Mouse (Mus musculus) activated CD4-positive, CD25-positive, alpha-beta regulatory T cell, adult 4 months (primary cell): ENCODE measurements around the gene Gm6657. TPM values are rescaled to one million over a fixed set of nuclear protein-coding genes. Genes with fewer than 3 reads are reported as not detected.

Experiments
- ATAC-seq: one replicate; pipeline ENCODE4 v1.8.0; 2017
- polyA plus RNA-seq, 2 experiments: library from polyadenylated mRNA; unstranded; fragments of 100-300 nt; shearing (Covaris generic); gene quantifications; one replicate each; pipeline ENCODE4 v1.2.1; 2017

The Gm6657 gene
- not detected for polyA plus RNA-seq

DNA sequence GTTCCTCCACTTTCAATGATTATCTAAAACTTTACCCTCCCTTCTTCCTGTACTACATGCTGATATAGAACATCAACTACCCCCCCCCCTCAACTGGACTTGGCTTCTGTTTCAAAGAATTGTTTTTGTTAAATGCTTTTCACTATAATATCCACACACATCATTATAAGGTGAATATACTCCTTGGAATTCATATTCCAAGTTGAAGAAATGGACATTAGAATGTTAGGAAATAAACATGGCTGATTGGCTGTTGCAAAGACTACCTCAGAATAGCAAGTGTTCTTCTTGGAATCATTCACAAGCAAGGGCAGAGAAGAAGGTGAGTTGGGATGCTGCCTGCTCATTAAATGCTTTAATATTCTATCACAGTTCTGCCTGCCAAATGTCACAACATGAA is at the start of gene Gm6657:
Gene Gm6657 (plus strand): TSS at position 301 of the 400 bp plus-strand sequence.
- ATAC-seq, result no peak

GRCm38 (mm10) chr12:78153308-78154002 is 40.6 kb upstream of the Gm6657 start:
- ATAC-seq, result no peak

- no peak for ATAC-seq
These were observed 23.9 kb upstream of the Gm6657 start for GRCm38 (mm10) chr12:78170178-78170577.

GRCm38 (mm10) chr12:78173945-78174344 is 20.1 kb upstream of the Gm6657 start:
- ATAC-seq, result no peak

GRCm38 (mm10) chr12:78174671-78175070 is 19.4 kb upstream of the Gm6657 start:
- no peak for ATAC-seq

- ATAC-seq, result no peak
These were observed 12.6 kb upstream of the Gm6657 start for GRCm38 (mm10) chr12:78181452-78181851.

GRCm38 (mm10) chr12:78195368-78195767 is 1.3 kb downstream of the Gm6657 start:
- no peak for ATAC-seq

GRCm38 (mm10) chr12:78203646-78204045 is 9.6 kb downstream of the Gm6657 start:
- no peak for ATAC-seq

GRCm38 (mm10) chr12:78205915-78206570 is 12.0 kb downstream of the Gm6657 start:
- peak; percentile 77 for ATAC-seq

DNA sequence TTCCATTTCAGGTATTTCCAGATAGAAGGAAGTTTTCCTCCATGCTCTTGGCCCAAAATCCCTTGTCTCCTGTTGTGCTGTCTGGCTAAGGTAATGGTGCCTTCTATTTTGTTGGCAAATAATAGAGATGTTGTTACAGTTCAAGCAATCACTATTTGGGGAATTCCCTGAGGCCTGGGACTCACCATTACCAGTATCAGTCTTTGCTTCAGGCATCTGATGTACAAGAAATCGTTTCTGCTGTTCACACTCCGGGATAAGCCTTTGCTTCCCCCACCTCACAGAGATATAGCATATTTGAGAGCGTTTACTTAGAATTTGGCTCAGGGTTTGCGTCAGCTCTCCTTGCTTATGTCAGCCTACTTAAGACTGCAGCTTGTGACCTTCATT is 12.5 kb downstream of the Gm6657 start:
- no peak for ATAC-seq

- no peak for ATAC-seq
These were observed 15.8 kb downstream of the Gm6657 start for GRCm38 (mm10) chr12:78209856-78210255.

DNA sequence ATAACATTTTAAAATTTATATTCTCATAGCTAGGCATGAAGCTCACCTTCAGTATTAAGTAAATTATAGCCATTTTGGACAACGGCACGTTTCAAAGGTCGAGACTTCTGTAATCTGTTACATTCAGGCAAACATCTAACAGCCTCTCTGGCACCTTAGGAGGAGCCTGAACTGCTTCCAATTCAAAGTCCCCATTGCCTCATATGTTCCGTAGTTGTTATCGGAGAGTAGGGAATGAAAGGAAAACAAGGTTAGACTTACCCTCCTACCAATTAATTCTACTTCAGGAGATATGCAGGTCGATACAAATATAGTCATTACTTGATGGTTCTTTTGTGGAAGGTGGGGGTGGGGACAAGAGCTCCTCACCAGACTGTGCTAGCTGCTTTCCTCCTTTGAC is 21.4 kb downstream of the Gm6657 start:
- no peak for ATAC-seq

DNA sequence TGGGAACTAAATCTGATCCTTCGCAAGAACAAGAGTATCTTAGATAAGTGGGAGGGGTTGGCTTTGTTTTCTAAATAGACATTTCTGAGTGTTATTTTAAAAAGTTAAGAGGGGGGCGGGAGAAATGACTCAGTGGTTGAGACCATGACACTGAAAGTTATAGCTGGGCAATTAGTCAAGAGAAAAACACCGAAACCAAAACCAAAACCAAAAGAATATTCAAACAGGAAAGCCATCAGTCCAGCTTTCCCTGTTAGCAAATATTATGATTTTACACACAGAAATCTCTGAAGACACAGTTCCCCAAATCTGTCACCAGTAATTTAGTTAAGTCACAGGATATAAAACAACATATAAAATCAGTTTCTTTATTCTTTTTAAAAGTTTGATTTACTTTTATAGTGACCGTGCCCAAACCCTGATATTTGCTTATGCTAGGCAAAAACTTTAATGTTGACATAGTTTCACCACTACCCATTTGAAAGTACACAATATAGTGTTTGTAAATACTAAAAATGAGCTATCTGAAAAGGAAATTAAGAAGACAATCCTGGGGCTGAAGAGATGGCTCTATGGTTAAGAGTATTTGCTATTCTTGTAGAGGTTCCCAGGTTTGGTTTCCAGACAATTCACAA is 25.3 kb downstream of the Gm6657 start:
- ATAC-seq, result peak; percentile 59

GRCm38 (mm10) chr12:78225707-78226518 is 31.9 kb downstream of the Gm6657 start, which contains the start of gene Gphn:
Gene Gphn, plus strand, starts transcription at chr12:78226379.
- peak; percentile 84 for ATAC-seq

DNA sequence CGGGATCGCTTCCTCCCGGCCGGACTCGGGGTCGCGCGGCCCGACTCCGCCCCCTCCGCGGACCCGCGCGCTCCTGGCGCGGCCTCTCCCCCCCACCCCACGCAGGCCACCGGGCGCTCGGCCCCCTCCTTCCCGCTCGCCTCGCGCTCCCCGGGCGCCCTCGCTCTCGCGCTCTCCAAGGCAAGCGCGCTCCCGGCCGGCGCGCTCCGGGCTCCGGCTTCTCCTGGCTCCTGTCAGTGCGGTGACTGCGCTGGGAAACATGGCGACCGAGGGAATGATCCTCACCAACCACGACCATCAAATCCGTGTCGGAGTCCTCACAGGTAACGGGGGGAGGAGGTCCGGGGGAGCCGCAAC is 32.5 kb downstream of the Gm6657 start:
- ATAC-seq, result peak; percentile 40

GRCm38 (mm10) chr12:78227021-78227932 is 33.2 kb downstream of the Gm6657 start:
- no peak for ATAC-seq

GRCm38 (mm10) chr12:78228139-78228538 is 34.1 kb downstream of the Gm6657 start:
- no peak for ATAC-seq

DNA sequence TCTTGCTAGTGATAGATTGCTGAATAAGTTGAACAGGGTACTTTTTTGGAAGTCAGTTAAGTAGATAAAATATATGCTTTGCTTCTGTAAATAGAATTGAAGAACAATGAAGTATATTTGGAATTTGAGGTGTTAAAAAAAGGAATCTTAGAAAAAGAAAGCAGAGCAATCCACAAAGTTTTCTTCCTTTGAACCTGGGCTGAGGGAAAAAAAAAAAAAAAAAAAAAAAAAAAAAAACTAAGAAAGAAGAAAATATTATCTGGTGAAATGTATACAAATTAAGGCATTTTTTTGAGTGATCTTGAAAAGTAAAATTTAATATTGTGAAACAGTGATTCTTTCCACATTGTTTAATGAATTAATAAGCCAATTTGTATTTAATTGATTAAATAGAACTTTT is 38.5 kb downstream of the Gm6657 start:
- no peak for ATAC-seq

- ATAC-seq, result no peak
These were observed 54.3 kb downstream of the Gm6657 start for GRCm38 (mm10) chr12:78248366-78248765.

- no peak for ATAC-seq
These were observed 55.1 kb downstream of the Gm6657 start for GRCm38 (mm10) chr12:78249151-78249550.
